Mouse (Mus musculus): ENCODE data around the gene Padi1.

DNA sequence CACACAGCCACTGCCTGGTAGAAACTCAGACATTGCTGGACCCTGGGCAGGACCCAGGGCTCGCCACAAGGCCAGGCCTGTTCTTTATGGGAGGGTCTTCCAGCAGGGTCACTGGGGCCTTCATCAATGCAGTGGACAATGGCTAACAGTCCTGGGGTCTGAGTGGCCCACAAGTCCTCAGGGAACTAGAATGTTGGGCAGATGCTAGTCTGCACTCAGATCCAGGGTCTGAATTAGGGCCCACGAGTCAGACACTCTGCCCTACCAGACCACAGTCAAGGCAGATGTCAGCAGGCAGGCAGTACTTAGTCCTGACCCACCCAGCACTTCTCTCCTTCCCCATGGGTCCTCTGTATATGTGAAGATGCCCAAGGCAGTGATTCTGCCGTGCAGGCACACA is 25.8 kb upstream of the Padi1 start:
- no peak for TF ChIP-seq EP300 (IDR thresholded peaks at IDR 0.05; ENCODE audit: low read depth)
- TF ChIP-seq CTCF (IDR thresholded peaks at IDR 0.05; ENCODE audit: low read depth): no peak
